Mouse (Mus musculus) lung, embryonic 15.5 days (tissue): Measurements from ENCODE around the gene Mfsd12. TPM values are rescaled to one million over a fixed set of nuclear protein-coding genes. Genes with fewer than 3 reads are reported as not detected.

Experiments
- ATAC-seq: fragments of 200-750 bp; cut with Nextera tagmentation; 2 replicates; pipeline ENCODE4 v1.8.0; 2017; ENCODE audit warnings: moderate number of reproducible peaks, borderline replicate concordance; ENCODE audit not compliant: low FRiP score, low TSS enrichment; ENCODE audit errors: extremely low read depth
- H3K27ac ChIP-seq: fragments of 300-500 bp; sonication (generic); 2 replicates; pipeline ENCODE4 v1.5.1; 2015; ENCODE audit warnings: moderate library complexity, mild to moderate bottlenecking, inconsistent platforms
- H3K27me3 ChIP-seq: fragments of 300-500 bp; sonication (generic); 2 replicates; pipeline ENCODE4 v1.6.1; 2015; ENCODE audit warnings: inconsistent platforms
- H3K36me3 ChIP-seq: fragments of 300-500 bp; sonication (generic); 2 replicates; pipeline ENCODE4 v1.6.1; 2015; ENCODE audit warnings: inconsistent platforms
- H3K4me1 ChIP-seq: fragments of 300-500 bp; sonication (generic); 2 replicates; pipeline ENCODE4 v1.6.1; 2015; ENCODE audit warnings: inconsistent platforms
- H3K4me2 ChIP-seq: fragments of 300-500 bp; sonication (generic); 2 replicates; pipeline ENCODE4 v1.6.1; 2015; ENCODE audit warnings: inconsistent platforms, mild to moderate bottlenecking, moderate library complexity
- H3K4me3 ChIP-seq: fragments of 300-500 bp; sonication (generic); 2 replicates; pipeline ENCODE4 v1.5.1; 2015; ENCODE audit warnings: mild to moderate bottlenecking, inconsistent platforms
- H3K9ac ChIP-seq: fragments of 300-500 bp; sonication (generic); 2 replicates; pipeline ENCODE4 v1.6.1; 2015; ENCODE audit warnings: inconsistent platforms
- H3K9me3 ChIP-seq: fragments of 300-500 bp; sonication (generic); 2 replicates; pipeline ENCODE4 v1.6.1; 2016; ENCODE audit warnings: inconsistent platforms
- WGBS: fragments of 180-500 bp; shearing (Covaris S2); methylation state at CpG from one replicate; pipeline ENCODE4 v1.1.7; 2015; 5-methylcytosine and 5-hydroxymethylcytosine counted together
- polyA plus RNA-seq: library from polyadenylated mRNA; unstranded; fragments of >200 nt; fragmentation: Nextera tagmentation; extraction: Ambion mirVana; gene quantifications from 2 replicates; pipeline ENCODE4 v1.2.1, GENCODE M21; 2015

Gene Mfsd12
- polyA plus RNA-seq, 1 experiment from 2014 or later: 20.4 TPM

- H3K9me3 ChIP-seq: no peaks in the 10 kb centered on the region
- H3K9ac ChIP-seq: peak overlapping the region; percentile 36; the same call in 1 of the 2 replicates
- H3K36me3 ChIP-seq: peaks cover 28% of the 10 kb centered on the region
- H3K4me3 ChIP-seq: peak overlapping the region; percentile 24
- H3K4me1 ChIP-seq: peaks cover 58% of the 10 kb centered on the region
- H3K4me2 ChIP-seq: peak overlapping the region; percentile 53
- H3K27me3 ChIP-seq: peaks cover 10% of the 10 kb centered on the region; the same call in 1 of the 2 replicates
- ATAC-seq: peak; percentile 7; the same call in 1 of the 2 replicates
- peak overlapping the region; percentile 93 for H3K27ac ChIP-seq
- WGBS: 49% methylated on average over 4 of the region's 4 CpGs
These were observed 27.3 kb upstream of the Mfsd12 start for GRCm38 (mm10) chr10:81330007-81330406.

GRCm38 (mm10) chr10:81332277-81332676, 25.0 kb upstream of the Mfsd12 start:
- H3K27me3 ChIP-seq: peaks cover 10% of the 10 kb centered on the region; the same call in 1 of the 2 replicates
- peaks cover 5% of the 10 kb centered on the region; the same call in 1 of the 2 replicates for H3K36me3 ChIP-seq
- H3K4me3 ChIP-seq: peak overlapping the region; percentile 2; the same call in 1 of the 2 replicates
- no peaks in the 10 kb centered on the region for H3K9me3 ChIP-seq
- no peak for ATAC-seq
- H3K4me2 ChIP-seq: peak overlapping the region; percentile 39
- H3K4me1 ChIP-seq: peaks cover 71% of the 10 kb centered on the region
- peak overlapping the region; percentile 7; the same call in 1 of the 2 replicates for H3K9ac ChIP-seq
- WGBS: 32% methylated on average over 29 of the region's 29 CpGs
- no peak overlapping the region for H3K27ac ChIP-seq

- Histone ChIP-seq H3K27ac (peak overlapping the region; percentile 97), H3K4me2 (no peak overlapping the region), H3K9me3 (no peaks in the 10 kb centered on the region), H3K4me1 (peaks cover 54% of the 10 kb centered on the region), H3K36me3 (no peaks in the 10 kb centered on the region), H3K9ac (no peak overlapping the region), H3K27me3 (peaks cover 14% of the 10 kb centered on the region), H3K4me3 (no peak overlapping the region)
- ATAC-seq: no peak
- 74% methylated on average over 11 of the region's 11 CpGs for WGBS
These were observed 23.0 kb upstream of the Mfsd12 start for GRCm38 (mm10) chr10:81334324-81334723.

GRCm38 (mm10) chr10:81335393-81336340, 21.6 kb upstream of the Mfsd12 start:
- H3K4me1 ChIP-seq: peaks cover 40% of the 10 kb centered on the region
- no peaks in the 10 kb centered on the region for H3K9me3 ChIP-seq
- peak overlapping the region; percentile 34; the same call in 1 of the 2 replicates for H3K4me2 ChIP-seq
- H3K4me3 ChIP-seq: no peak overlapping the region
- 28% methylated on average over 15 of the region's 19 CpGs for WGBS
- H3K9ac ChIP-seq: peak overlapping the region; percentile 22; the same call in 1 of the 2 replicates
- H3K36me3 ChIP-seq: no peaks in the 10 kb centered on the region
- H3K27ac ChIP-seq: peak overlapping the region; percentile 97
- ATAC-seq: peak; percentile 76
- H3K27me3 ChIP-seq: peaks cover 14% of the 10 kb centered on the region

GRCm38 (mm10) chr10:81336558-81336957, 20.7 kb upstream of the Mfsd12 start:
- H3K9ac ChIP-seq: no peak overlapping the region
- H3K36me3 ChIP-seq: no peaks in the 10 kb centered on the region
- ATAC-seq: no peak
- WGBS: 87% methylated on average over 4 of the region's 4 CpGs
- H3K9me3 ChIP-seq: no peaks in the 10 kb centered on the region
- peaks cover 17% of the 10 kb centered on the region for H3K27me3 ChIP-seq
- peaks cover 33% of the 10 kb centered on the region for H3K4me1 ChIP-seq
- H3K27ac ChIP-seq: peak overlapping the region; percentile 97
- H3K4me3 ChIP-seq: no peak overlapping the region
- H3K4me2 ChIP-seq: no peak overlapping the region

GRCm38 (mm10) chr10:81340551-81341332, 16.5 kb upstream of the Mfsd12 start:
- no peak overlapping the region for H3K9ac ChIP-seq
- peaks cover 12% of the 10 kb centered on the region for H3K4me1 ChIP-seq
- H3K4me2 ChIP-seq: no peak overlapping the region
- peaks cover 42% of the 10 kb centered on the region for H3K27me3 ChIP-seq
- H3K4me3 ChIP-seq: no peak overlapping the region
- ATAC-seq: no peak
- 41% methylated on average over 17 of the region's 17 CpGs for WGBS
- H3K36me3 ChIP-seq: no peaks in the 10 kb centered on the region
- H3K27ac ChIP-seq: no peak overlapping the region
- H3K9me3 ChIP-seq: no peaks in the 10 kb centered on the region

- Histone ChIP-seq H3K9me3 (no peaks in the 10 kb centered on the region), H3K4me3 (no peak overlapping the region), H3K27ac (no peak overlapping the region), H3K4me1 (peaks cover 8% of the 10 kb centered on the region), H3K9ac (no peak overlapping the region), H3K27me3 (peaks cover 42% of the 10 kb centered on the region), H3K36me3 (no peaks in the 10 kb centered on the region), H3K4me2 (no peak overlapping the region)
- ATAC-seq: no peak
- WGBS: 30% methylated on average over 16 of the region's 16 CpGs
These were observed 15.8 kb upstream of the Mfsd12 start for GRCm38 (mm10) chr10:81341333-81341949.

- Histone ChIP-seq H3K4me2 (peak within 1 kb of the TSS; percentile 82), H3K4me3 (peak within 1 kb of the TSS; percentile 41), H3K4me1 (peaks cover 17% of the 10 kb centered on the region), H3K36me3 (0 out of 2 replicates have a peak, but pooled peaks cover 4% of the 10 kb centered on the region), H3K27ac (no peak within 1 kb of the TSS), H3K27me3 (peaks cover 42% of the 10 kb centered on the region), H3K9me3 (no peaks in the 10 kb centered on the region), H3K9ac (peak within 1 kb of the TSS; percentile 40)
- WGBS: 3% methylated on average over 67 of the region's 67 CpGs
- no peak for ATAC-seq
These were observed 14.4 kb upstream of the Mfsd12 start, which contains the start of gene Gipc3 for GRCm38 (mm10) chr10:81342686-81343505. TSS of gene Gipc3 (minus strand) at chr10:81343266.

GRCm38 (mm10) chr10:81344421-81345161, 12.7 kb upstream of the Mfsd12 start:
- ATAC-seq: no peak
- no peaks in the 10 kb centered on the region for H3K9me3 ChIP-seq
- WGBS: 43% methylated on average over 8 of the region's 8 CpGs
- H3K27me3 ChIP-seq: peaks cover 38% of the 10 kb centered on the region
- H3K4me2 ChIP-seq: no peak overlapping the region
- H3K27ac ChIP-seq: no peak overlapping the region
- H3K4me1 ChIP-seq: peaks cover 26% of the 10 kb centered on the region
- no peak overlapping the region for H3K9ac ChIP-seq
- H3K36me3 ChIP-seq: 0 out of 2 replicates have a peak, but pooled peaks cover 4% of the 10 kb centered on the region
- H3K4me3 ChIP-seq: no peak overlapping the region

- H3K27ac ChIP-seq: no peak overlapping the region
- peaks cover 30% of the 10 kb centered on the region for H3K4me1 ChIP-seq
- H3K9ac ChIP-seq: no peak overlapping the region
- H3K4me3 ChIP-seq: no peak overlapping the region
- no peak overlapping the region for H3K4me2 ChIP-seq
- 0 out of 2 replicates have a peak, but pooled peaks cover 4% of the 10 kb centered on the region for H3K36me3 ChIP-seq
- no peak for ATAC-seq
- no peaks in the 10 kb centered on the region for H3K9me3 ChIP-seq
- peaks cover 38% of the 10 kb centered on the region for H3K27me3 ChIP-seq
- WGBS: 88% methylated on average over 4 of the region's 4 CpGs
These were observed 12.1 kb upstream of the Mfsd12 start for GRCm38 (mm10) chr10:81345162-81345534.
